Mouse (Mus musculus) erythroblast, adult 5-6 weeks (primary cell): ENCODE data around the gene Ptpdc1. TPM values are rescaled to one million over a fixed set of nuclear protein-coding genes. Genes with fewer than 3 reads are reported as not detected.

Source experiments
- total RNA-seq, 2 experiments: library from RNA; stranded (forward) in 1 of 2; stranded (reverse) in 1 of 2; fragments of 150-400 nt in 1 of 2; fragments of 200-764, 138-1000 nt in 1 of 2; gene quantifications; 2 replicates each; pipeline versions ENCODE4 v1.2.3 to v1.2.4; 2015 to 2017; ENCODE audit warnings: low replicate concordance in 2 of 2

Ptpdc1 gene
- total RNA-seq, 2 experiments from 2014 or later = 0.43 TPM; not detected in 1

Other genes with a start within 250 kb of the Ptpdc1 start
- gene Zfp169, start 112.2 kb downstream of the Ptpdc1 start, total RNA-seq (2015; ENCODE audit: low replicate concordance) = 0.63 and 4.8 TPM in 2 replicates
- gene Zfp169, start 112.2 kb downstream of the Ptpdc1 start, total RNA-seq (2017; ENCODE audit: low replicate concordance) = 0.98 and 2.9 TPM in 2 replicates
- 1.9 TPM in 1 of 2 replicates, not detected in the other for gene A830005F24Rik, start 112.1 kb downstream of the Ptpdc1 start, total RNA-seq (2015; ENCODE audit: low replicate concordance)
- not detected in 2 replicates for gene A830005F24Rik, start 112.1 kb downstream of the Ptpdc1 start, total RNA-seq (2017; ENCODE audit: low replicate concordance)
- gene Barx1, start 37.3 kb upstream of the Ptpdc1 start, total RNA-seq (2015; ENCODE audit: low replicate concordance) = not detected in 2 replicates
- gene Barx1, start 37.3 kb upstream of the Ptpdc1 start, total RNA-seq (2017; ENCODE audit: low replicate concordance) = not detected in 2 replicates
- 9.4 and 10.2 TPM in 2 replicates for gene Phf2, start 245.5 kb upstream of the Ptpdc1 start, total RNA-seq (2015; ENCODE audit: low replicate concordance)
- gene Phf2, start 245.5 kb upstream of the Ptpdc1 start, total RNA-seq (2017; ENCODE audit: low replicate concordance) = 3.9 and 5.6 TPM in 2 replicates